Mouse (Mus musculus): Measurements from ENCODE around the gene Abce1.
"Not testable (repeated sequence)": the region's sequence is repeated elsewhere in the genome, so short reads cannot be mapped to it uniquely, and the experiment has no call there.

The Abce1 gene

DNA sequence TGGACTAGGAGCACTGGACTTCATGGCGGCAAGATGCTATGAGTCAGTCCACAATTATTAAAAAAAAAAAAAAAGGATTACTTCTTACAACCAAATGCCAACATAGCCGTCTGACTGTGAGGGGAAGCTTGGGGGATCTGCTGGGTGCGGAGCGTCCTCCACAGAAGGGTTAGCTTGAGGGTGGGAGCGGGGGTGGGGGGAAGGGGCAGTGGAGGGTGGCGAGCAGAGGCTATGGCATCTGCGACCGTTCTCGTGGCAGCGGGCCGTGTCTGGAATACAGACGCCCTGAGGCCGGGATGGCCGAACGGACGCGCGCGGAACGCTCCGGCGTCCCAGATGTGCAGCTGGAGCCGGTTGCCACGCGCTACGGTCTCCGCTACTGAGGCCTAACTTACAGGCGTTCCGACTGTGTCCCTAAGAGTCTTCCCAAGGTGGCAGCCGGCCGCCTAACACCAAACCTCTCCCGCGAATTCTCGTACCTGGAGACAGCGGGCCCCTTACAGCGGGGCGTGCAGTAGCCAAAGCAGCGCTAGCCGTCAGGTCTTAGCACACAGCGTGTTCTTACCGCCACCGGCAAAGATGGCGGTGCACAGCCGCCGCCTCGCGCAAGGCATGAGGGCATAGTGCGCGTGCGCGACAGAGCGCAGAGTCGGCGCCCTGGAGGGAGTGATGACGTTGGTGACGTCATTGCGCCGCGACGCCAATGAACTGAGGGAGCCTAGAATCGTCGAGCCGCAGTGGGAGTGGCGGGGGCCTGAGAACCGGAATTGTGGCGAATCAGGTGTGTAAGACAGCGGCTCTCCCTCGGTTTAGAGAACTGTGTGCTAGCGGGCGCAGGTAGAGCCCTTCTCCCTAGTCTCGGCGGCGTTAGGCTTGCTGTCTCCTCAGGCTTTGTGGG is at the start of gene Abce1, which contains the start of gene Anapc10:
Abce1 (minus strand) TSS at position 677 of the 898 bp plus-strand sequence.
Anapc10 (plus strand) TSS at position 757 of the 898 bp plus-strand sequence.
- DNase-seq (ENCODE audit: low spot score in 2 of 2) = peak; percentile 95 to 98

DNA sequence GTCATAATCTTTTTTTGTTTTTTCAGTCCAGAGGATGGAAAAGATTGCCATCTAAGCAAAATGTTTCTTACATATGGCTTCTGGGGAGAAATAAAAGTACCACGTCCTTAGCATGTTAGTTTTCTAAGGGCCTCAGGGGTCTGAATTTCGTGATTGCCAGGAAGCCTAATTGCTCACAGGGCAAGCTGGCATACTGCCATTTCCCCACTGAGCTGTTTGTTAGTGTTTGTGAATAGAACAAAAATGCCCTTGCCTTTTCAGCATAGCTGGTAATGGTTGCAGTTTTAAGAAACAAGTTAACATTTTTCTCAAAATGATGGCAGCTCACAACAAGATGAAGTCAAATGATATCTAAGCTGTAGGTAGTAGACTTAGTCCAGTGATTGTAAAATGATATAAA is 38.8 kb upstream of the Abce1 start:
- DNase-seq (ENCODE audit: low spot score in 2 of 2) = no peak

GRCm38 (mm10) chr8:79748591-79748990 is 37.1 kb upstream of the Abce1 start:
- no peak for DNase-seq (ENCODE audit: low spot score in 2 of 2)

GRCm38 (mm10) chr8:79748171-79748570 is 36.6 kb upstream of the Abce1 start:
- no peak for DNase-seq (ENCODE audit: low spot score in 2 of 2)

- peak; percentile 14 to 29 for DNase-seq (ENCODE audit: low spot score in 2 of 2)
These were observed 22.8 kb upstream of the Abce1 start for GRCm38 (mm10) chr8:79734304-79734703.

- DNase-seq (ENCODE audit: low spot score in 2 of 2) = no peak
These were observed 16.4 kb upstream of the Abce1 start for GRCm38 (mm10) chr8:79727900-79728299.

DNA sequence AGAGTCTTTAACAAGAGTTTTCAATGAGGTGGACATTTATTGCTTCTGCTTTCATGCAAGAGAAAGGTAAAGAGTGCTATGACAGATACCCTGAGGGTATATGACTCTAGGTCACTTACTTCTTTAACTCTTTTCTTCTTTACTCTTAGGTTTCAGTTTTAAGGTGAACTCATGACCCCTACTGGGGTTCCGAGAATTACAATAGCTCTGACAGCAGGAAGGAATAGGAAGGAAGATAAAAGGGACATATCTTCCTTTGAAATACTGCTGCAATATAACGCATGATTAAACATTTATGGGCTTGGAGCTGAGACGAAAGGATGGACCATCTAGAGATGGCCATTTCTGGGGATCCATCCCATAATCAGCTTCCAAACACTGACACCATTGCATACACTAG is 13.0 kb upstream of the Abce1 start:
- DNase-seq (ENCODE audit: low spot score in 2 of 2) = no peak

DNA sequence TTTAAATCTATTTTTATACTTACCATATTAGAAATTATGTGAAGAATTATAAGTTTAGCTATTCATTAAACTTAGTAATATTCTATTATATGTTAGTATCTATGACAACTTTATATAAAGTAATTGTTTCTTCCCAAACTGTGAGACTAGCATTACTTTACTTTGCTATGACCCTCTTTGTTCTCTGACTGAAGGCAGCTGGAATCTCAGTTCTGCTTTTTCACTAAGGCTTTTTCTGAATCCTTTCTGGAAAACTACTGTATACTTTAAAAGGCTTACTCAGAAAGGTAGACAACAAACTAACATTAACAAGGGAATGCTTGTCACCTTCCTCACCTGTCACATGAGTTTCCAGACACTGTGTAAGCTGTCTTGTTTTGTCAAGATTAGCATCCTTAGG is 11.8 kb upstream of the Abce1 start:
- DNase-seq (ENCODE audit: low spot score in 2 of 2) = no peak

DNA sequence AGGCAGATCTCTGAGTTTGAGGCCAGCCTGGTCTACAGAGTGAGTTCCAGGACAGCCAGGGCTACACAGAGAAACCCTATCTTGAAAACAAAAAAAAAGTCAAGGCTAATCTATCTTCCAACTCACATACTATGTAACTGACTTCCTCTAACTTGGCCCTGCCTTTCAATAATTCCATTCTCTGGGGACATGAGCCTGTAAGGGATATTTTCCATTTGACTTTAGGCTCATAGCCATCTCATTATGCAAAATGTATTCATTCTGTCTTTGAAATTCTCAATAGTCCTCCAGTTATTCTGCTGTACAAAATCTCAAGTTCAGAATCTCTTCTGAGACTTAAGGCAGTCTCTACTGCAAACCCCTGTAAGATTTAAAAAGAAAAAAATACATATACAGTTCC is 10.0 kb upstream of the Abce1 start:
- DNase-seq (ENCODE audit: low spot score in 2 of 2) = no peak

DNA sequence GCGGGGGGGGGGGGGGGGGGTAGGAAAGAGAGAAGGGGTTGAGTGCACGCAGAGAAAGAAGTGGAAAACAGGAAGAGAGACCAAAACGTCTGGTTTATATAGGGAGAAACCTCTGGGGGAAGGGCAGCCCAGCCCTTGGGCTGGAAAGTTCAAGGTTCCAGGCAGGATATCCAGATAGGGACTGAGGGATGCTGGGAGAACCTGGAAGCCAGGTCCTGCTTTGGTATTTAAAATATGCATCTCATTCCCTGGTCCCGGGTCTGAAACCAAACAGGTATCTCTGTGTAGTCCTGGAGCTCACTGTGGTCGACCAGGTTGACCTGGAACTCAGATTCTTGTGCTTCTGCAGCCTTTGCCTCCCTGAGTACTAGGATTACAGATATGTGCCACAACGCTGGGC is 1.1 kb upstream of the Abce1 start:
- DNase-seq (ENCODE audit: low spot score in 2 of 2) = no peak

GRCm38 (mm10) chr8:79706687-79707086 is 4.9 kb downstream of the Abce1 start:
- DNase-seq (ENCODE audit: low spot score in 2 of 2) = no peak

- no peak for DNase-seq (ENCODE audit: low spot score in 2 of 2)
These were observed 19.0 kb downstream of the Abce1 start for GRCm38 (mm10) chr8:79692531-79692930.

DNA sequence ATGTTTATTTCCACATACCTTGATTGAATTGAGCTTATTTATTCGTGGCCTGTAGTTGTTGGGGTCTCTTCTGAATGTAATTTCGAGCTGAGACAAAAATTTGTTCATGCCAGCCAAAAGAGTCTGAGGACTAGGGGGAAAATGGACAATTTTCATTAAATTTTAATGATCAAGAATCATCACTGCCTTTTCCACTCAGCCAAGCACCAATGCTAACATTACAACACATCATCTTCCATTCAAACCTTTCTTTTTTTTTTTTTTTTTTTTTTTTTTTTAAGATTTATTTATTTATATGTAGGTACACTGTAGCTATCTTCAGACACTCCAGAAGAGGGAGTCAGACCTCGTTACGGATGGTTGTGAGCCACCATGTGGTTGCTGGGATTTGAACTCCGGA is 25.6 kb downstream of the Abce1 start:
- DNase-seq (ENCODE audit: low spot score in 2 of 2) = not testable (repeated sequence)

DNA sequence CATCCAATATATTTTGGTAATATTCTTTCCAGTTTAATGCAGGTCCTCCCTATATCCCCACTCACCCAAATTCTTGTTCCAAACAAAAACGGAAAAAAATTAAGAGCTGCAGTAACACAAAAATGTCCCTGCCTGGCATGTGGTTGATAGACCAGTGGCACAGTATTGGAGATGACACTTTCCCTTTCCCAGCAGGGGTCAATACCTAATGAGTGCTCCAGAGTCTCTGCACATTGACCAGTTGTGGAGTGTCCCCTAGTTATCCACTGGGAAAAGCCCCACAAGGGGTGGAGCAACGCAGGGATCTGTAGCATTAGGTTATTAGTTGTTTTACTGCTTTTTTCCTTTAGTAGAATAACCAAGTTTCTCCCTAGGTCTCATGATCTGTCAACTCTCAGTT is 30.6 kb downstream of the Abce1 start:
- DNase-seq (ENCODE audit: low spot score in 2 of 2) = no peak

GRCm38 (mm10) chr8:79680555-79680954 is 31.0 kb downstream of the Abce1 start:
- DNase-seq (ENCODE audit: low spot score in 2 of 2) = no peak

- not testable (repeated sequence) for DNase-seq (ENCODE audit: low spot score in 2 of 2)
These were observed 31.5 kb downstream of the Abce1 start for GRCm38 (mm10) chr8:79680083-79680482.

- DNase-seq (ENCODE audit: low spot score in 2 of 2) = peak in 1 of 2 experiments; percentile 2
These were observed 32.5 kb downstream of the Abce1 start for GRCm38 (mm10) chr8:79679005-79679404.

DNA sequence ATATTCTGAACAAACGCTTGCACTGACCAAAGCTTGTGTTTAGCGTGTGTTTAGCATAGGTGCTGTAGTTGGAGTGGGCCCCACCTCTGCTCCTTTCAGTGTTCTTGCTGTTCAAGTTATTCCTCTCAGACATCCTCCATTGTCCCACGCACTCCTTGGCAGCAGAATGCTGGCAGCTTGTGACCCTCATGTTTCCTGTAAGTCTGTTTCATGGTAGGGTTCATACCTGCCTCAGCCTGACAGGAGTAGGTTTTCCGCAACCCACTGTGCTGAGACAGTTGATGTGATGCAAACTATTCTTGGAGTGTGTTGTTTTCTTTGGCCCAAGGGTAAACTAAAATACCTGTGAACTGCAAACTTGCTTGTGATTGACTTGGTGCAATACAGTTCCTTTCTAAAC is 35.1 kb downstream of the Abce1 start:
- DNase-seq (ENCODE audit: low spot score in 2 of 2) = no peak

DNA sequence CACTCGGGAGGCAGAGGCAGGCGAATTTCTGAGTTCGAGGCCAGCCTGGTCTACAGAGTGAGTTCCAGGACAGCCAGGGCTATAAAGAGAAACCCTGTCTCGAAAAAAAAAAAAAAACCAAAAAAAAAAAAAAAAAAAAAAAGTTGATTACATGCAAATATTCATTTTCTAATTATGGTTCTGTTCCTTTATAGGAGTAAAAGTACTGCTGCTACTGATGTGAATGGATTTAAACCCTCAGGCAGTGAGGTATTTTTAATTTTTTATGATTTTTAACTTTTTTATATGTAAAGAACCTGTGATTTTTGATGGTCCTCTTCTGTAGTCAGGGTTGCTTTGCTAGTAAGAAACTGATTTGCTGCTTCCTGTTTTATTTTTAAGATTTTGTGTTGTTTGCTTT is 52.8 kb downstream of the Abce1 start:
- DNase-seq (ENCODE audit: low spot score in 2 of 2) = not testable (repeated sequence)

GRCm38 (mm10) chr8:79653736-79654135 is 57.8 kb downstream of the Abce1 start:
- no peak for DNase-seq (ENCODE audit: low spot score in 2 of 2)

GRCm38 (mm10) chr8:79650158-79650814 is 61.3 kb downstream of the Abce1 start:
- peak; percentile 34 to 48 for DNase-seq (ENCODE audit: low spot score in 2 of 2)

- no peak for DNase-seq (ENCODE audit: low spot score in 2 of 2)
These were observed 62.0 kb downstream of the Abce1 start for GRCm38 (mm10) chr8:79649569-79649968.

DNA sequence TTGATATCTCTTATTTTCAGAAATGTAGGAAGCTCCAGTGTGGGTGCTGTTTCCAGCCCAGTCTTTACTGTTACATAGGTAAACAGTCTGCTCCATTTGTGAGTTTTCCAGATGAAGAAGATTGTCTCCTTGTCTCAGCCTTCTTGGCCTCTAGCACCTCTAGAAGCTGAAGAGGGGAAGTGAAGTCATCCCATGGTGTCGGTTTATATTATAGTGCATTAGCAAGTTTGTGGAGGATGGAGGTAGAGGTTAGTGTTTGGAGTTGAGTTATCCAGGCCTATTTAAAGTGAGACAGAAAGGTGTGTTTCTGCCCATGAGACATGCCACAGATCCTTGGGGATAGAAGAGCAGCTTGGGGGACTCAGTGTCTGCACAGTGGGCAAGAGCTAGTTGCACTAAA is 70.4 kb downstream of the Abce1 start:
- DNase-seq (ENCODE audit: low spot score in 2 of 2) = no peak

Data from natural killer cell, adult 2 months (primary cell).